Mouse (Mus musculus) cerebellum, adult 9-11 months (tissue): ENCODE data around the gene Pofut2.

ENCODE experiments used
- DNase-seq: peaks from one replicate; pipeline ENCODE4 v3.0.0; 2022

The Pofut2 gene

DNA sequence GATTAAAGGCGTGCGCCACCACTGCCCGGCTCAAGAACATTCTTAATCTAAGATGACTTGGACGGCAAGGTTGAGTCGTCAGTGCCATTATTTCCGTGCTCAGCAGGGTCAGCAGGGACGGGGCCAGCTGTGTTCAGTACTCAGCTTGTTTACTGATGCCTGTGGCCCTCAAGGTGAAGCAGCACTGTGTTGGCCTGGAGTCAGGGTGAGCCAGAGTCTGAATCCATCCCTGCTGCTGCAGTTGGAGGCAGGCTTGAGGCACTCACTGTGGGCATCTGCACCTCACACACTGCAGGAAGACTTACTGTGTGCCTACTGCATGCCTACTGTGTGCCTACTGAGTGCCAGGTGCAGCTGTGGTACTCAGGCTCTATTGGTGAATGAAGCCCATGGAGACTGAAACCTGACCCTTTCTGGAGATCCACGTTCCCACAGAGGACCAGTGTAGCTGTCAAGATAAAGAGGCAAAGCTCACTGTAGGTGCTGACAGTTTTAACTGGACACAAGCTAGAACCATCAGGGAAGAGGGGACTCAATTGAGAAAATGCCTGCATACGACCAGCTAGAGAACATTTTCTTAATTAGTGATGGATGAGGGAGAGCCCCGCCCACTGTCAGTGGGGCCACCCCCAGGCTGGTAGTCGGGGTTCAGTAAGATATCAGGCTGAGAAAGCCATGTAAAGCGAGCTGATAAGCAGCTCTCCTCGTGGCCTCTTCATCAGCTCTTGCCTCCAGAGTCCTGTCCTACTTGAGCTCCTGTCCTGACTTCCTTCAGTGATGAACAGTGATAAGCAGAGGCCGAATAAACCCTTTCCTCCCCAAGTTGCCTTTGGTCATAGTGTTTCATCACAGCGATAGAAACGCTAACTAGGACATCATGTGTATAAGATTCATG, 26.9 kb upstream of the Pofut2 start:
- no peak for DNase-seq

DNA sequence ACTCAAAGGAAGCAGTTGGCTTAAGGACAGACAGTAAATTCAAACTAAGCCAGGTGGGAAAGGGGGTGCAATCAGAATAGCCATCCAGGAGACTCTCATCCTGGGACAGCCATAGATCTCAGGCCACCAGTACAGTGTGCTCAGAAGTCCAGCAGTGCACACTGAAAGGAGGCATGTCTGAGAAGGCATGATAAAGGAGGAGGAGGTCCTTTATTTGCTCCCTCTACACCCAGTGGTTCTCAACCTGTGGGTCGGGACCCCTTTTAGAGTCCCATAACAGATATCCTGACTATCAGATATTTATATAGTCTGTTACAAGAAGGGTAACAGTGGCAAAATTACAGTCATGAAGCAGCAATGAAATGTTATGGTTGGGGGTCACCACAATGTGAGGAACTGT, 25.8 kb upstream of the Pofut2 start:
- DNase-seq: no peak

DNA sequence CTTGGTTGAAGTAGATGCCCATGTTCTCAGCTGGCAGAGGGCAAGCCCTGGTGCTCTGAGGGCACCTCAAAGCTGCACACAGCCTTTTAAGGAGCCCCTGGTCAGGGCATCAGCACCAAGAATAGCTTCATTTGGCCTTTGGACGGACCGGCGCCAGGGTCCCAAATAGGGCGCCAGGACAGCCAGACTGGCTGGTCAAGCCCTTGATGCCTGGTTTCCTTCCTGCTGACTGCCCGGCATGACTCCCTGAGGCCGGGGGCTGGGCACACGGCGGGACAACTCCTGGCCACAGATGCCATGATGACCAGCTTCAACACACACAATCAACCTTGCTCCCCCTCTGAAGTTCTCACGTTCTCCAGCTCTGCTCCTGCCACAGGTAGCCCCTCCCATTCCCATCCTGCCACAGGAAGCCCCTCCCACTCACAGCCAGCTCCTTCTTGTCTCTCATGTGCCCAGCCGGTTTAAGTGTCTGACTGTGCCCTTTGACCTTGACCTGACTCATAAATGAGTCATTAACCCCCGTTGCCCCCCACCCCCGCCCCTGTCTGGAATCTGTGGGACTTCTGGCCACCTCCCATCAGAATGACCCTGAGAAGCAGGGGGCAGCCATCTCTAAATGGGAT, 23.9 kb upstream of the Pofut2 start:
- no peak for DNase-seq

DNA sequence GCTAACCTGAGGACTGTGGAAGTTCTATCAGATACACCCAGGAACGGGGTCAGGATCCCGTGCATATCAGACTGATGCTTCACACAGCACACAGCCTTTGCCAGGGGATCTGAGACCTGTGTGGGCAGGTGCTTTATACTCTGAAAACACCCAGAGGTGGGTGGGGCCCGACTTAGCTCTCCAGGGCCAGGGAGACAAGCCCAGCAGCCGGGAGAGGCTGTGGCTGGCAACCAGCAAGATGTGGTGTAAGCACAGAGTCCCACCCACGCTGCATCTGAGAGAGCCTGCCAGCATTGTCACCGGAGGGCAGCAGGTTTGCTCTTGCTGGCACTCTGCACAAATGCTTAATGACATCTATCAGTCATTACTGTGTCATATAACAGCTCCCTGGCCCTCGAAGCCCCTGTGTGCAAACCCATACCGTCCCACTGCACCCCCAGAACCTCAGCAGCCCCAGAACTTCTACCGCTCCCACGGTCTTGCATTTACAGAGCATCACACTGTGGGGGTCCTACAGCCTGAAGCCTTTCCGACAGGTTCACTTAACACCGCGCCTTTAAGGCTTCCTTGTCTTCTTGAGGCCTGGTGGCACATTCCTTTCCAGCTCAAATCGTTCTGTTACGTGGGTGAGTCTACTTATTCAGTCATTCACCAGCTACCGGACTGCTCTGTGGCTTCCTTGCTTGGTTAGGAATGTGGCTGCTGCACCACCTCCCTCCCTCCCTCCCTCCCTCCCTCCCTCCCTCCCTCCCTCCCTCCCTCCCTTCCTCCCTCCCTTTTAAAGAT, 21.0 kb upstream of the Pofut2 start:
- no peak for DNase-seq

DNA sequence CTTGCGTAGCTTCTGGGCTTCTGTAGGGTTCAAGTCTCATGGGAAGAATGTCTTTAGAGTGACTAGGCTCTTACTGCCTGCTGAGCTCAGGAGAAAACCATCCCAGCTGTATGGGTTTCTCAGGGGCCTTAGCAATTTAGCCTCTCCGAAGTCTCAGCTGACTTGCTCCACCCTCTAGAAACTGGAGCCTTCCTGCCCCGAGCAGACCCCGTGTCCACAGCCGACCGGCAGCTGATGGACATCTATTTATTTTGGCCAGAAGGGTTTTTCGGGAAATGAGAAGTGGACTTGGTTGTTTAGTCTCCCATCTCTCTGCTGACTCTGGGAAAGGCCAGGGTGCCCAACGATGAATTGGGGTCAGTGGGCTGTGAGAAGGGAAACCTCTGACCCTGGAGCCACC, 18.3 kb upstream of the Pofut2 start:
- DNase-seq: no peak

DNA sequence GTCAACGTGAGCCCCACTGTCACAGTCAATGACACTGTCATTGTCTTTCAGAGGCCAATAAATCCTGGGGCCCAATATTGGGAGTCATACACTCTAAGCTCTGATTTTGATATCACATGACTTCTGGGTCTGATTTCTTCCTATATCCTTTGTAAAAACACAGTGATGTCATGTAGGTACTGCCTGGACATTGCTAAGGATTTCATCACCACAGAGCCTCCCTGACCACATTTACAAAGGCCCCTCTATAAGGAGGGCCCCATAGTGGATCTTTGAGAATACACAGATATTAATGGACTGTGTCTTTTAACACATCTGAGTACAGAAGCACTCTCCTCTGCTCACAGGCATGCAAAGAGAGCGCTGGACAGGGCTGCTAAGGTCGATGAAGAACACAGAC, 16.6 kb upstream of the Pofut2 start:
- DNase-seq: no peak

DNA sequence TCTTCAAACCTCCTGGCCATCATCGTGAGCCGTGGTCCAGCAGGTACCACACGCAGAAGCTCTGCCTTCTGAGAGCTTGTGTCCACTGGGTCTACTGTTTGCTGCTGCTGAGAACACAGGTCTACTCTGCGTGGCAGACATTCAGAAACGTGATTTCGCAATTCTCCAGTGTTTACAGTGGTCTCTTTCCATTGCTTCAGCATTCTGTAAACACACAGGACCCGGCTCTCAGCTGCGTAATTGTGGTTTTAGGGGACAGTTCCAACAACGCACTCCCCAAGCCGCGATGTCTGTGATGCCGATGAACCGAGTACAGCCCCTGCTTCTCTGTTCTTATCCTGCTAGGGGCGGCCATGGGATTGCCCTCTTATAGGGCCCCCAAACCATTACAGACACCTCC, 16.1 kb upstream of the Pofut2 start:
- DNase-seq: no peak

DNA sequence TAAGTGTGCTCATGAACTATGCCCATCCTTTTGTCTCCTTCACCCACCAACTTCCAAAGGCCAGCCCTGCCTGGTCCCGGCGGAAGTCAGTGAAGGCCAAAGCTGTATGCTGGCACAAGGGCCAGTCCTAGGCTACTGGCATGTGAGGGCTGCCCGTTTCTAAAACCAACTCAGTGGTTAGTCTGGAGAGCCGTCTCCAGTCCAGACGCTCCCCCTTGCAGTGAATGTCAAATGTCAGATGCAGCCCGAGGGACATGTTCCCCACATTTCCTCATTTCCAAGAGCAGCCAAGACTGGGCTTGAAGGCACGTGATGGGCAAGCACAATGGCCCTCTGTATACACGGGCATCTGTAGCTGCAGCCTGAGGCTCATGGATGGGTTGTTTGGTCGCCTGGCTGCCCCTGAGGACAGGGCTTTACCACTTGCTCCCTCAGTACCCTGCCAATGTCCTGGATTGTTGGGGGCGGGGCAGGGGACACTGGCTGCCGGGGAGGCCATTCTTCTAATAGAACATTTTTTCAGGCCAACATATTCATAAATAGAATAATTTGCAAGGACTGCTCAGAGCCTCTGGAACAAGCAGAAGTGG, 15.4 kb upstream of the Pofut2 start:
- DNase-seq: peak; percentile 50

DNA sequence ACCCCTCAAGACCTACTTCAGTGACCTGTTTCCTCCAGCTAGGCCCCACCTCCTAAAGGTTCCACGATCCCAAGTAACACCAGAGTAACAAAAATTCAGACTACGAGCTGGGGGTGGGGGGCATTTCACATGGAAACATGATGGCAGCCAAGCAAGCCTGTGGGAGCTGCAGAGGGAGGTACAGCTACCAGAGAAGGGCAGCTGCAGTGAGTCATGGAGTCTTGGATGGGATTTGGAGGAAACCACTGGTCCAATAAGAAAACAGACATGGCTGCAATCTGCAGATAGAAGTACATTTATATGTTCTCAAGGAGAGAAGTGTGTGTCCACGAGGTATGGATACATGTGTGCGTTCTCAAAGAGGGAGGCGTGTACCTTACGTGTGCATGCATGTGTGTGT, 14.2 kb upstream of the Pofut2 start:
- no peak for DNase-seq

DNA sequence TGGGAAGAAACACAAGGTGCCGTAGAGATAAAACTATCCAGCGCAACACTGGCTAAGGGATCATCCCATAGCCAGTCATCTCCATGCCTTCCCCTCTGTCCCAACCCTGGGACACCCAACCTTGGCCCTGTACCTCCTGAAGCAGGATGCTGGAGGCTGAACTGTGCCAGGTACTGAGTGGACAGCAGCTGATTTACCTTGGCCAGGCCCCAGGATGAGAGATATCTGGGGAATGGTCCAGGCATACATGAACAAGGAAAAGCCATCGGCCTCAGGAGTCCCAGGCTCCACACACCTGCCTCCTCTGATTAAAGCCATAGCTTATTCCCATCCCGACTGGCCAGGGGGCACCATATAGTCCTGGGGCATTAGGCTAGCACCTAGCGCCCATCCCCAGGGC, 12.0 kb upstream of the Pofut2 start:
- DNase-seq: no peak

DNA sequence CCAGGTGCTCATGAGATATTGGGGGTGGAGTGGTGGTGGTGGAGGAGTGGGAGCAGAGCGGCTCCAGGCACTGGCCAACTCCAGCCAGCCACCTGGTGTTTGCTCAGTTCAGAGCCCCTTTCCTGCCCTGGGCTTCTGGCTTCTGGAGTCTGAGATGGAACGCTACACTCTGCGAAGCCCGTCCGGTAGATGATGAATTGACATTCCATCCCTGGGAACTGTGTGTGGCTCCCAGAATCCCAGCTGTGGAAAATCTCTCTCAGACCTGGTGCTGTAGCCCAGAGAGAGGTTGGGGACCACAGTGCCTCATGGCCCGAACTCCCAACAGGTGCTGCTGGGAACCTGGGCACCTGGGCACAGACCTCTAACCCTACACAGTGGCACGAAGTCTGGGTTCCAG, 11.3 kb upstream of the Pofut2 start:
- no peak for DNase-seq

DNA sequence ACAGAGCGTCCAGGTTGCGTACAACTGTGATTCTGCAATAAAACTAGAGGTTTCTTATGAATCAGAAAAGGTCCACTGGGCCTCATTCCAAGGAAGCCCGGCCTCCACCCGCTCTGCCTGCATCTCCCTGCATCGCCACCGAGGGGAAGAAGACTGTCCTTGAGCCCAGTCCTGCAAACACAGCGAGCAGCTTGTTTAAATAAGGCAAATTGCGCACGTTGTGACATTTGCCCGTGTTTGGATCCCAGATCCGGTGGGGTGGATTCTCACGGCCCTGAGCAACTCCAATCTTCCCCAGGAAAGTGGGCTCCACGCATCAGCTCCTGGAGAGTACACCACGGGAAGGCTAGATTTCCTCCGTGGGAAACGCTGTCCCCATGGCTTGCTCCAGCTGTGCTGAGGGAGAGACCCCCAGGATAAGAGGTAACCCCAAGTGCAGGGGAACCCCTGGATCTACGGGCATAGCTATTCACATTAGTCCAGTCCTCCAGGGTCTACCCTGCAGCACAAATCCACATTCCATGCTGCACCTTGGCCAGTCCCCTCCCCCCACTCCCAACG, 7.7 kb upstream of the Pofut2 start:
- DNase-seq: peak; percentile 75

DNA sequence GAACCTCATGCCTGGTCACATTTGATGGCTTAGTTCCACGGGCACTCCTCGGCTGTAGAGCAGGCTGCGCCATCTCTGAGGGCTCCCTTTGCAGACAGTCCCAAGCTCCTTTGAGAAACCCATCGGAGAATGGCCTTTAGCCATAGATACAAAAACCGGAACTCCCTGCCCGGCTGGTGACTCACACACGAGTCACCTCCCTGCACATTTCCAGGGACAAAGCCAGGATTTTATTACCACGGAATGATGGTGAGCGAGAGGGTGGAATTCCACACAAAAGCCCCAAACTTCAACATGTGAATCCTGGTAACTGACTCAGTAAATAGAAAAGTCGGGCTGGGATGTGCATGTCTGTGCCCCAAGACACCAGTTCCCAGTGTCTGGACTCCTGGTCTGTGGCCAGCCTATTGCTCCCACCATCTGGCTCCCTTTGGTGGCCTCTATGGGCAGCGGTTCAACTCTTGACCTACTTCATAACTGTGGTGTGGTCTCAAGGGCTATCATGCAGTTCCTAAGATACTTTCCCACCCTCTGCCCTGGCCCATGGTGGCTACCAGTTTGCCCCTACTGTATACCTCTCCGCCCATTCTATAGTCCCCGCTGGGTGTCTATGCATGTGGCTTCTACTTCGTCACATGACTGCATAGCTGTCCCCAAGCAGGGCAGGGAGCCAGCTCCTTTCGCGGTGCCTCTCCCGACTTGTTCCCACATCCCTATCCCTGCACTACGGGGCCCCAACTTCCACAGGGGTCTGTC, 7.1 kb upstream of the Pofut2 start:
- peak; percentile 79 for DNase-seq

DNA sequence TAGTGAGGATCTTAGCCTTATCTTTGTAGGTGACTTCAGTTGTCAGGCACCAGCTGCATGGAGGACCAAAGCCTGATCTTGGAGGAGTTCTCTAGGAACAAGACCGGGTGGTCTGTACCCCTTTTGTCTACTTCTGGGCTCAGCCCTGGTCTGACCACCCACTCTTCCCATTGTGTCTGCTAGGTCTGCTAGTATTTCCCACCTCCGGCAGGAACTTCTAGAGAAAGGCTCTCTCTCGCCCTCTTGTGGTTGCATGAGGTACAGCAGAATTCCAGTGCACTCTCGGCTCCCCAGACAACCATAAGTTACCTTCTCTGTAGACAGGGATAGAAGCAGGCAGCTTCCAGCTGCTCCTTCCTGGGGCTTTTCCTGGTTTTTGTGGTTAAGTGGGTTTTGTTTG, 6.2 kb upstream of the Pofut2 start:
- peak; percentile 82 for DNase-seq

DNA sequence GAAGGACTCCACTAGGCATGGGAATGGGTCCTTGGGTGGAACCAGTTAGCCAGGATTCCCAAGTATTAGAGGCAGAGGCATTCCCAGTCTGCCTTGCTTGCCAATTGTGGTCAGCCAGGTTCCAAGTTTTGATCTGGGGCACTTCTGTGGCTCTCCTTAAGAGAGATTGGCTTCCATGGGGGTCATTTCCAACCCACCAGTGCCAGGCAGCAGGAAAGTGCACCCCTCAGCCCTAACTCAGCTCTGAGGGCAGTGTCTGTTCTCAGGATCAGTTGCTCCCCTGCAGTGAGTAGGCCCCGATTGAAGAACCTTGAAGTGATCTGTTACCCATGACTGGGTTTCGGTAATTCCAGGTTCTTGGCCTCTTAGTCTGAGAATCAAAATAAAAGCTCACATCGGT, 3.8 kb upstream of the Pofut2 start:
- no peak for DNase-seq

DNA sequence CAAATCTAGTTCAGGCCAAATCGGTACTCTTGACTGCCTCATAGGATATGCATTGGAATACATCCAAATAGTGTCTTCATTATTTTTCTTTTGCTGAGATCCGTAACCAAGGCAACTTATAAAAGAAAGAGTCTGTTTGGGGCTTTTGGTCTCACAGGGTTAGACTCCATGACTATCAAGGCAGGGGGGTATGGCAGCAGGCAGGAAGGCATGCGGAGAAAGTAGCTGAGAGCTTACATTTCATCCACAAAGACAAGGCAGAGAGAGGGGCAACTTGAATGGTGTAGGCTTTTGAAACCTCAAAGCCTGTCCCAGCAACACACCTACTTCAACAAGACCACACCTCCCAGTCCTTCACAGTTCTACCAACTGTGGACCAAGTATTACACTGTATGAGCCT, 3.3 kb upstream of the Pofut2 start:
- no peak for DNase-seq

DNA sequence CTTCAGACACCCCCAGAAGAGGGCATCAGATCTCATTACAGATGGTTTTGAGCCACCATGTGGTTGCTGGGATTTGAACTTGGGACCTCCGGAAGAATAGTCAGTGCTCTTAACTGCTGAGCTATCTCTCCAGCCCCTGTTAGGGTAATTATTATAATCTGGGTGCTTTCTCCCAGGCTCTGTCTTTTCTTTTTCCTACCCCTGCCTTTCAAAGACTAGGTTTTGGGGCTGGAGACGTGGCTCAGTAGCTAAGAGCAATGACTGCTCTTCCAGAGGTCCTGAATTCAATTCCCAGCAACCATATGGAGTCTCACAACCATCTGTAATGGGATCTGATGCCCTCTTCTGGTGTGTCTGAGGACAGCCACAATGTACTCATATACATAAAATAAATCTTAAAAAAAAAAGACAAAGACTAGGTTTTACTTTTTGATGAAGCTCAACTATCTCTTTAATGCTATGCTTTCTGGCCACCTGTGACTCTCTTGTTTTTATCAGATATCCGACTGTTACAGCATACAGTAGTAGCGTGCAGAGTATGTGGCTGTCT, 902 bp upstream of the Pofut2 start:
- peak; percentile 26 for DNase-seq

DNA sequence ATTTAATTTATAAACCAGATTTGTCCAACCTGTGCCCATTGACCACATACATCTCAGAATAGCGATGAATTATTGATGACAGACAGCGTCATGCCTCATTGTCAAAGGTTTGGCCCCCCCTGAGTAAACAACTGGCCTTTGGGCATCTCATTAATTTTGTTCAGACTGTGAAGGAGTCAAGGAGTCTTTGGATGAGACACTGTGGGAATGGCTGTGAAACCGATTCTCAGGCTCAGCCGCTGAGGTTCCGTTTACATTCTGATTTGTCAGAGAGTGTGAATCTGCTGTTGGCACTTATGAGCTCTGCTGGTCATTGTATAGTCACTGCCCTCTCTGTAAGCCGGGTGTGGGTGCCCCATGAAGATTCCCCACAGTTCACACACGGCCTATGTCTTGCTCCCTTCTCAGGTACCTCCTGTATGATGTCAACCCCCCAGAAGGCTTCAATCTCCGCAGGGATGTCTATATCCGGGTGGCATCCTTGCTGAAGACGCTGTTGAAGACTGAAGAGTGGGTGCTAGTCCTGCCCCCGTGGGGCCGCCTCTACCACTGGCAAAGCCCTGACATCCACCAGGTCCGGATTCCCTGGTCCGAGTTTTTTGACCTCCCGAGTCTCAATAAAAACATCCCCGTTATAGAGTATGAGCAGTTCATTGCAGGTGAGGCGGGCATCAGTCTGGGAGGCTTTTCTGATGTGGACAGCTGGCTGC, 1.3 kb downstream of the Pofut2 start:
- DNase-seq: peak; percentile 51

DNA sequence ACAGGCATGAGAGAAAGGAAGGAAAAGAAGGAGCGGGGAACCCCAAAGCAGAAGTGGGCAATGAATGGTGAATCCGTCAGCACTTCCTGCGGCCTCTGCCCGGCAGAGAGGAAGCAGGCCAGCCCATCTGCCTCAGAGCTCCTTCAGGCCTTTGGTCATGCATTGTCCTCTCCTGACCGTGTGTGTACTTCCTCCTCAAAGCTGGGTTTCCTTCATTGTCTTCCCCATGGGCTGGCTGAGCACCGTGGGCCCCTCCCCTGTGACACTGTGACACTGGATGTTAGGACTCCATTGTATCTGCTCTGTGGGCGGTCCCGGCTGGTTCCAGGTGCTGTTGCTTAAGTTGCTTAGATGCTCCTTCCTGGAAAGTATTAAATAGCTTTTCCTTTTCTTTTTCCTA, 7.3 kb downstream of the Pofut2 start:
- DNase-seq: no peak

DNA sequence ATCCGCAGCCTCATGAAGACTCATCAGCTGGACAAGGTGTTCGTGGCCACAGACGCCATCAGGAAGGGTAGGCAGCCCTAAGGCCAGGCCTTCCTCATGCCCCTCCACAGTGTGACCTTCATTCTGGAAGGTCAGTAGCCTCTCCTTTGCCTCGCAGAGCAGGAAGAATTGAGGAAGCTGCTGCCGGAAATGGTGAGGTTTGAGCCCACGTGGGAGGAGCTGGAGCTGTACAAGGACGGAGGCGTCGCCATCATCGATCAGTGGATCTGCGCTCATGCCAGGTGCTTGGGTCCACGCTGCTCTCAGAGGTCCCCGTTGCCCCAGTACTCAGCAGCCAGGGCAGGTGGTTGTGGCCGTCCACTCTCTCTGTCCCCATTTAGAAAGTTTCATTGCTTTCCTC, 8.0 kb downstream of the Pofut2 start:
- no peak for DNase-seq

DNA sequence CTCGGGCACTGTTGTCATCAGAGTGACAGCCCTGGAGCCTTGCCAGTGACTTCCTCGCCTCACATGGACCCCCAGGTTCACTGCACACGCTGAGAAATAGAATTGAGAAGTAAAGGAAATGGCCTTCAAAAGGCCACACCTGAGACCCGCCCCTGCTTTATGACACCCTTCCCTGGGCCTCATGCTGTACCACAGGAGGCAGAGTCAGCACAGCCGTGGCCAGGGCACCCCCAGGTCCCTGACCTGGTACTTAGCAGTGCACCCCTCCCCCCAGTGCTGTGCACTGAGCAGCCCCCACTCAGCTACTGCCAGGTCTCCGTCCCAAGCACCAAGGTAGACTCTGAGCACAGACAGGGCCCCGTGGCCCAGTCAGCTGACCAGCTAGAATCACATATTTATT, 10.1 kb downstream of the Pofut2 start:
- DNase-seq: no peak
